Mouse (Mus musculus): ENCODE results near the gene Il1r2. TPM values are rescaled to one million over a fixed set of nuclear protein-coding genes. Genes with fewer than 3 reads are reported as not detected.

Gene Il1r2
- polyA plus RNA-seq, 1 experiment, result not detected

DNA sequence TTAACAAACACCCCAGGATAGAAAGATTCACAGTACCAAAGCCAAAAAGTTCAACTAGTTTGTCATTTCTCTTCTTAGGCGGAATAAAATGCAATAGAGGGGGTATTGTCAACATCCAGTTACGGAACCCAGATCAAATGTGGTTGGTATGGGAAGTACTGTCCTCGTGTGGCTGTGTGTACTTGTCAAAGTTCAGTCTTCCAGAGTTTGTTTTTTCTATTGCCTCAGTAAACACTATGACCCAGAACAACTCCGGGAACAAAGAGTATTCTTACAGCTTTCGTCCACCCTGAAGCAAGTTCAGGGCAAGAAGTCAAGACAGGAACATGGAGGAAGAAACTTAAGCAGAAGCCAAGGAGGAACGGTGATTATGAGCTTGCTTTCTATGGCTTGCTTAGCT is 82.2 kb downstream of the Il1r2 start:
- no peak for TF ChIP-seq GATA1 (IDR thresholded peaks at IDR 0.05; ENCODE audit: low read length)

DNA sequence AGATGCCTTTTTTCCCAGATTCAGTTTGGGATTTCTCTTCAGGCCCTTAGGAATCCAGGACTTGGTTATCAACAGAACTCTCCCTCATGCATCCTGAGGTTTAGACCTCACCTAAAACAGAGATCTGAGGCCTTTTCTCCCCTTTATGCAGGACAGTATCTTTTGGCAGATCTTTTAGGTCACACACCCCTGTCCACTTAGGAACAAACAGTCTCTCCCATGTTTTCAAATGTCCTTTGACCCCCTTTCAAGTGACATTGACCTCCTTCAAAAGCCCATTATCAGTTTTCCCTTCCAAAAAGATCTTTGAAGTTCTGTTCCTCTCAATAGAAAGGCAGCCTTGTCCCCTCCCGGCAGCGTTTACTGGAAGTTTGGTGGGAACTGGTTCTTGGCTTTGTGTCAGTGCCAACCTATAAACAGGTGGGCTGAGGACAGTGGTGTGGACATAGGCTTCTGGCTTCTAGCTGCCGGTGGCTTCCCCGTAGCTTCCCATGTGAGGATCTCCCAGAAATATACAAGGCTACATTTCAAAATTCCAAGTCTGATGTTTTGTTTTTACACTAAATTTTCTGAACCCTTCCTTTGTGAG is 89.5 kb downstream of the Il1r2 start:
- no peak for TF ChIP-seq GATA1 (IDR thresholded peaks at IDR 0.05; ENCODE audit: low read length)

DNA sequence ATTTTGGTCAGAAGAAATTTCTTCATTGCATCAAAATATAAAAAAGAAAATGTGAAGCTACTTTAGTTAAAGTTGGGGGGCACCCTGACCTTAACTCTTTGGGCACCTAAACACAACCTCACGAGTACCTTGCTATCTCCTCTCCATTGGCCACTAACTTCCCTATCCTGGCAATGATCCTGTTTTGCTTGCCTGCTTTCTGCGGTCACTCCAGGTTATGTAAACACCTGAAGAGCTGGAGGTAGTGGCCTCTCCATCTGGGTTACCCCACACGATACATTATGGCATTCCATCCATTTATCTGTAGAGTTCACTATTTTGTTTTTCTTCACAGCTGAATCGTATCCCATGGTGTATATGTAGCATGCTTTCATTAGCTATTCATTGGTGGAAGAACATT is 90.5 kb downstream of the Il1r2 start:
- no peak for TF ChIP-seq GATA1 (IDR thresholded peaks at IDR 0.05; ENCODE audit: low read length)

DNA sequence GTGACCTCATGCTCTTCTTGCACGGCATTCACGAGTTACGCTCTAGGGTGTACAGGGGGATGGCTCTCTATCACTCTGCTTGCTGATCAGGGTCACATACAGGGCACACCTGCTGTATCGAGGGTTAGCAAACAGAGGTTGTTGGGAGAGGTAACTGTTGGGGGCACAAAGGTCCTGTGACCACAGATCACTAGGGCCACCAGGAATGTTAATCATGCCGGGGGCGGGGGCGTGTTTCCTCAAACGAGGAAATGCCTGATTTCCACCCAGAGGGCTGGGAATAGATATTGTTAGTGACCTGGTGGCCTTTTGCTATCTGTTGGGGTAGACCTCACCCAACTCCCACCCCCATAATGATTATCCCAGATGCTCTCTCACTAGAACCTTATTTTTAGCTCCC is 93.7 kb downstream of the Il1r2 start:
- TF ChIP-seq GATA1 (IDR thresholded peaks at IDR 0.05; ENCODE audit: low read length), result no peak

DNA sequence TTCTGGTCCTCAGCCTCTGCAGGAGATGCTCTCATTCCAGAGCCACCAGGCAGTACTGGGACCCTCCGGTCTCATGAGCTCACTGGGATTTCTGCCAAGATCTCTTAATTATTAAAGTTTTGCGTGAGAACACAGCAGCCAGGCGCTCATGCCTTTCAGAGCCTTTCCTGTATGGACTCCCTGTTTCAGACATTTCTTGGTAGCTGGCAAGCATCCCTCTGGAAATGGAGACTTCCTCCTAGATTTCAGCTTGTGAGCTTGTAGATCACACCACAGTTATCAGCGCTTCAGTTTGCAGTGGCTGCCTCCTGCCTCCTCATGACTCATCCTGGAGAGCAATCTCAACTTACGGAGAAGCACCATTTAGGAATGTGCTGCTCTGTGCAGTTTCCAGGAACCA is 98.0 kb downstream of the Il1r2 start:
- no peak for TF ChIP-seq GATA1 (IDR thresholded peaks at IDR 0.05; ENCODE audit: low read length)

DNA sequence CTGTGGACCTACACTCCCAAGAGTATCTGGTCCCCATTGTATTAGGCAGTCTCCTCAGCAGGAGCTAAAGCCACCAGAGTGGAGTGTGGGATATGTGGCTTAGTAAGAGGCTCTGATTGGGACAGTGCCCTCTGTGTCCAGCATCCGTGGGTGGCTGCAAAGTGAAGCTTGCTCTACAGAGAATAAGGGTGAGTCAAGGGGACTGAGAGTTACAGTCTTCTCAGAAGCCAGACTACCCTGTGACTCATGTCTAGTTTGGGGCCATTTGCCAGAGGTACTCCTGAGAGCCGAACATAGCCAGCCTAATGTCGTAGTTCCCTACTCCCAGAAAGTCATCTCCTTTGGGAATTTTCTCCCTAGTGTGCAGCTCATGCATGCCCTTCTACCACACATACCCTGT is 100.3 kb downstream of the Il1r2 start:
- no peak for TF ChIP-seq GATA1 (IDR thresholded peaks at IDR 0.05; ENCODE audit: low read length)

Other genes starting within 250 kb of the Il1r2 start
- 0.01 TPM in 1 of 2 replicates, not detected in the other for gene Map4k4, start 173.2 kb upstream of the Il1r2 start, polyA plus RNA-seq (2012)
- gene Il1r1, start 151.0 kb downstream of the Il1r2 start, polyA plus RNA-seq (2012), result not detected in 2 replicates

Measured in G1E-ER4 (cell line).